Mouse (Mus musculus) brain, embryonic 14.5 days (tissue): ENCODE data around the gene Pck2.

Experiments used
- CTCF ChIP-seq: fragments of 200-500 bp; IDR thresholded peaks from 2 replicates; pipeline ENCODE4 v1.5.1; 2012; ENCODE audit warnings: inconsistent platforms, mild to moderate bottlenecking, moderate library complexity, borderline replicate concordance; ENCODE audit not compliant: insufficient read depth, insufficient read length; ENCODE audit errors: extremely low read depth
- POLR2A ChIP-seq: fragments of 200-500 bp; IDR thresholded peaks from 2 replicates; pipeline ENCODE4 v1.6.1; 2012; ENCODE audit warnings: mild to moderate bottlenecking, inconsistent platforms, borderline replicate concordance; ENCODE audit not compliant: poor library complexity, insufficient read depth, insufficient read length, severe bottlenecking; ENCODE audit errors: extremely low read depth

- TF ChIP-seq CTCF = no peak
- no peak for TF ChIP-seq POLR2A
These were observed 788 bp downstream of the Pck2 start for GRCm38 (mm10) chr14:55540787-55541321.
